Mouse (Mus musculus) liver, embryonic 13.5 days (tissue): ENCODE measurements around the gene Utrn. TPM values are rescaled to one million over a fixed set of nuclear protein-coding genes. Genes with fewer than 3 reads are reported as not detected.

ENCODE experiments used
- ATAC-seq: fragments of 200-750 bp; cut with Nextera tagmentation; 2 replicates; pipeline ENCODE4 v1.8.0; 2017; ENCODE audit warnings: low read depth, mild to moderate bottlenecking, moderate number of reproducible peaks, moderate library complexity
- DNase-seq: peaks from one replicate; pipeline ENCODE4 v3.0.0; 2022
- H3K27ac ChIP-seq: fragments of 300-500 bp; sonication (generic); 2 replicates; pipeline ENCODE4 v1.5.1; 2015; ENCODE audit warnings: moderate library complexity, mild to moderate bottlenecking, inconsistent platforms
- H3K27me3 ChIP-seq: fragments of 300-500 bp; sonication (generic); 2 replicates; pipeline ENCODE4 v1.6.1; 2015; ENCODE audit warnings: mild to moderate bottlenecking, inconsistent platforms
- H3K36me3 ChIP-seq: fragments of 300-500 bp; sonication (generic); 2 replicates; pipeline ENCODE4 v1.6.1; 2015; ENCODE audit warnings: mild to moderate bottlenecking, inconsistent platforms
- H3K4me1 ChIP-seq: fragments of 300-500 bp; sonication (generic); replicated peaks from 2 replicates; pipeline ENCODE4 v1.6.1; 2015; ENCODE audit warnings: inconsistent platforms
- H3K4me2 ChIP-seq: fragments of 300-500 bp; sonication (generic); 2 replicates; pipeline ENCODE4 v1.6.1; 2015; ENCODE audit warnings: inconsistent platforms, mild to moderate bottlenecking, moderate library complexity
- H3K4me3 ChIP-seq: fragments of 300-500 bp; sonication (generic); replicated peaks from 2 replicates; pipeline ENCODE4 v1.5.1; 2015; ENCODE audit warnings: mild to moderate bottlenecking, inconsistent platforms
- H3K9ac ChIP-seq: fragments of 300-500 bp; sonication (generic); 2 replicates; pipeline ENCODE4 v1.6.1; 2015; ENCODE audit warnings: mild to moderate bottlenecking, inconsistent platforms
- H3K9me3 ChIP-seq: fragments of 300-500 bp; sonication (generic); replicated peaks from 2 replicates; pipeline ENCODE4 v1.6.1; 2016; ENCODE audit warnings: inconsistent platforms
- WGBS: fragments of 180-500 bp; shearing (Covaris S2); methylation state at CpG from one replicate; pipeline ENCODE4 v1.1.7; 2015; ENCODE audit not compliant: insufficient replicate concordance; 5-methylcytosine and 5-hydroxymethylcytosine counted together
- polyA plus RNA-seq: library from polyadenylated mRNA; unstranded; fragments of >200 nt; fragmentation: Nextera tagmentation; extraction: Ambion mirVana; gene quantifications from 2 replicates; pipeline ENCODE4 v1.2.1, GENCODE M21; 2015

Gene Utrn
- polyA plus RNA-seq, 1 experiment from 2014 or later = 9.2 TPM

GRCm38 (mm10) chr10:12792049-12792448 is 77.1 kb downstream of the Utrn start:
- no peaks in the 10 kb centered on the region for H3K27me3 ChIP-seq
- no peak overlapping the region for H3K9ac ChIP-seq
- no peak overlapping the region for H3K27ac ChIP-seq
- no peak for ATAC-seq
- no peak overlapping the region for H3K4me2 ChIP-seq
- H3K4me3 ChIP-seq = no peak overlapping the region
- 67% methylated on average over 6 of the region's 6 CpGs for WGBS
- no peak for DNase-seq
- H3K36me3 ChIP-seq = no peaks in the 10 kb centered on the region
- H3K4me1 ChIP-seq = peaks cover 6% of the 10 kb centered on the region; the same call in 1 of the 2 replicates
- H3K9me3 ChIP-seq = no peaks in the 10 kb centered on the region

GRCm38 (mm10) chr10:12790881-12791280 is 78.3 kb downstream of the Utrn start:
- ATAC-seq = no peak
- H3K4me1 ChIP-seq = no peaks in the 10 kb centered on the region
- H3K9ac ChIP-seq = no peak overlapping the region
- no peak overlapping the region for H3K4me2 ChIP-seq
- H3K27me3 ChIP-seq = no peaks in the 10 kb centered on the region
- 56% methylated on average over 3 of the region's 3 CpGs for WGBS
- no peaks in the 10 kb centered on the region for H3K9me3 ChIP-seq
- H3K36me3 ChIP-seq = no peaks in the 10 kb centered on the region
- H3K4me3 ChIP-seq = no peak overlapping the region
- no peak overlapping the region for H3K27ac ChIP-seq
- DNase-seq = no peak

- no peaks in the 10 kb centered on the region for H3K27me3 ChIP-seq
- DNase-seq (no peak), ATAC-seq (no peak)
- no peak overlapping the region for H3K4me3 ChIP-seq
- no peak overlapping the region for H3K27ac ChIP-seq
- no peaks in the 10 kb centered on the region for H3K4me1 ChIP-seq
- 64% methylated on average over 1 of the region's 1 CpGs for WGBS
- no peaks in the 10 kb centered on the region for H3K36me3 ChIP-seq
- no peak overlapping the region for H3K4me2 ChIP-seq
- no peaks in the 10 kb centered on the region for H3K9me3 ChIP-seq
- H3K9ac ChIP-seq = no peak overlapping the region
Observed at GRCm38 (mm10) chr10:12788529-12788928, 80.6 kb downstream of the Utrn start.

- H3K9me3 ChIP-seq = no peaks in the 10 kb centered on the region
- no peak overlapping the region for H3K9ac ChIP-seq
- DNase-seq (no peak), ATAC-seq (no peak)
- no peaks in the 10 kb centered on the region for H3K4me1 ChIP-seq
- no peak overlapping the region for H3K4me2 ChIP-seq
- no peak overlapping the region for H3K4me3 ChIP-seq
- WGBS = 74% methylated on average over 6 of the region's 6 CpGs
- no peaks in the 10 kb centered on the region for H3K27me3 ChIP-seq
- H3K36me3 ChIP-seq = no peaks in the 10 kb centered on the region
- no peak overlapping the region for H3K27ac ChIP-seq
Observed at GRCm38 (mm10) chr10:12787965-12788364, 81.2 kb downstream of the Utrn start.

- no peak overlapping the region for H3K4me2 ChIP-seq
- H3K4me1 ChIP-seq = no peaks in the 10 kb centered on the region
- no peaks in the 10 kb centered on the region for H3K27me3 ChIP-seq
- H3K4me3 ChIP-seq = no peak overlapping the region
- WGBS = 82% methylated on average over 5 of the region's 5 CpGs
- no peak overlapping the region for H3K9ac ChIP-seq
- no peaks in the 10 kb centered on the region for H3K36me3 ChIP-seq
- no peaks in the 10 kb centered on the region for H3K9me3 ChIP-seq
- H3K27ac ChIP-seq = no peak overlapping the region
- ATAC-seq (no peak), DNase-seq (no peak)
Observed at GRCm38 (mm10) chr10:12785299-12785698, 83.9 kb downstream of the Utrn start.

GRCm38 (mm10) chr10:12781381-12781907 is 87.7 kb downstream of the Utrn start:
- Histone ChIP-seq H3K9me3 (no peaks in the 10 kb centered on the region), H3K4me3 (no peak overlapping the region), H3K9ac (no peak overlapping the region), H3K4me1 (no peaks in the 10 kb centered on the region), H3K27ac (no peak overlapping the region), H3K27me3 (no peaks in the 10 kb centered on the region), H3K4me2 (no peak overlapping the region), H3K36me3 (no peaks in the 10 kb centered on the region)
- DNase-seq (no peak), ATAC-seq (no peak)
- 54% methylated on average over 4 of the region's 4 CpGs for WGBS

- Histone ChIP-seq H3K27ac (no peak overlapping the region), H3K9me3 (no peaks in the 10 kb centered on the region), H3K4me1 (peaks cover 5% of the 10 kb centered on the region; the same call in 1 of the 2 replicates), H3K27me3 (no peaks in the 10 kb centered on the region), H3K36me3 (no peaks in the 10 kb centered on the region), H3K4me2 (no peak overlapping the region), H3K9ac (no peak overlapping the region), H3K4me3 (no peak overlapping the region)
- WGBS = 22% methylated on average over 6 of the region's 6 CpGs
- DNase-seq = no peak
- no peak for ATAC-seq
Observed at GRCm38 (mm10) chr10:12773178-12773577, 96.0 kb downstream of the Utrn start.

- 80% methylated on average over 2 of the region's 2 CpGs for whole genome bisulfite sequencing
Observed at GRCm38 (mm10) chr10:12771511-12771910, 97.7 kb downstream of the Utrn start.

GRCm38 (mm10) chr10:12762668-12763067 is 106.5 kb downstream of the Utrn start:
- 66% methylated on average over 3 of the region's 3 CpGs for WGBS
- Histone ChIP-seq H3K9me3 (no peaks in the 10 kb centered on the region), H3K4me1 (no peaks in the 10 kb centered on the region), H3K36me3 (no peaks in the 10 kb centered on the region), H3K4me2 (no peak overlapping the region), H3K27me3 (no peaks in the 10 kb centered on the region), H3K4me3 (no peak overlapping the region), H3K27ac (no peak overlapping the region), H3K9ac (no peak overlapping the region)
- DNase-seq = no peak
- ATAC-seq = no peak

More at GRCm38 (mm10) chr10:12771511-12771910, 97.7 kb downstream of the Utrn start:
- Histone ChIP-seq H3K9ac (no peak overlapping the region), H3K27me3 (no peaks in the 10 kb centered on the region), H3K9me3 (no peaks in the 10 kb centered on the region), H3K36me3 (no peaks in the 10 kb centered on the region), H3K4me3 (no peak overlapping the region), H3K4me1 (peaks cover 5% of the 10 kb centered on the region; the same call in 1 of the 2 replicates), H3K27ac (no peak overlapping the region), H3K4me2 (no peak overlapping the region)
- DNase-seq (no peak), ATAC-seq (no peak)

- DNase-seq (no peak), ATAC-seq (no peak)
- Histone ChIP-seq H3K36me3 (no peaks in the 10 kb centered on the region), H3K9ac (no peak overlapping the region), H3K4me3 (no peak overlapping the region), H3K4me2 (no peak overlapping the region), H3K27ac (no peak overlapping the region), H3K4me1 (no peaks in the 10 kb centered on the region), H3K27me3 (no peaks in the 10 kb centered on the region), H3K9me3 (no peaks in the 10 kb centered on the region)
- WGBS = 73% methylated on average over 6 of the region's 6 CpGs
Observed at GRCm38 (mm10) chr10:12758702-12758988, 110.5 kb downstream of the Utrn start.

GRCm38 (mm10) chr10:12757943-12758701 is 111.0 kb downstream of the Utrn start:
- Histone ChIP-seq H3K4me3 (no peak overlapping the region), H3K4me1 (no peaks in the 10 kb centered on the region), H3K9me3 (no peaks in the 10 kb centered on the region), H3K9ac (no peak overlapping the region), H3K27ac (no peak overlapping the region), H3K27me3 (no peaks in the 10 kb centered on the region), H3K4me2 (no peak overlapping the region), H3K36me3 (no peaks in the 10 kb centered on the region)
- WGBS = 62% methylated on average over 5 of the region's 5 CpGs
- no peak for DNase-seq
- ATAC-seq = no peak

- ATAC-seq (peak; percentile 23; the same call in 1 of the 2 replicates), DNase-seq (no peak)
- WGBS = 77% methylated on average over 4 of the region's 4 CpGs
- no peak overlapping the region for H3K4me3 ChIP-seq
- no peaks in the 10 kb centered on the region for H3K27me3 ChIP-seq
- H3K4me1 ChIP-seq = no peaks in the 10 kb centered on the region
- H3K27ac ChIP-seq = no peak overlapping the region
- H3K9me3 ChIP-seq = no peaks in the 10 kb centered on the region
- H3K9ac ChIP-seq = no peak overlapping the region
- no peak overlapping the region for H3K4me2 ChIP-seq
- no peaks in the 10 kb centered on the region for H3K36me3 ChIP-seq
Observed at GRCm38 (mm10) chr10:12756692-12757091, 112.5 kb downstream of the Utrn start.
